Mouse (Mus musculus): Measurements from ENCODE around the gene Fnip2.

GRCm38 (mm10) chr3:79409927-79410628, 157.5 kb downstream of the Fnip2 start:
- no peak for TF ChIP-seq POLR2A (IDR thresholded peaks at IDR 0.05; ENCODE audit: insufficient read depth, low read depth, low read length)
- TF ChIP-seq CTCF (IDR thresholded peaks at IDR 0.05), result no peak
